Mouse (Mus musculus) embryonic facial prominence, embryonic 11.5 days (tissue): ENCODE data around the gene Zc3h15. TPM values are rescaled to one million over a fixed set of nuclear protein-coding genes. Genes with fewer than 3 reads are reported as not detected.
A peak's percentile ranks its signal among the peaks of the same experiment; 100 is the strongest.
"Not testable (repeated sequence)": the region's sequence is repeated elsewhere in the genome, so short reads cannot be mapped to it uniquely, and the experiment has no call there.

ENCODE experiments used
- ATAC-seq: fragments of 200-750 bp; cut with Nextera tagmentation; replicated peaks from 2 replicates; pipeline ENCODE4 v1.8.0; 2017; ENCODE audit warnings: low read depth; ENCODE audit not compliant: insufficient number of reproducible peaks, low FRiP score, low TSS enrichment
- DNase-seq: peaks from one replicate; pipeline ENCODE4 v3.0.0-alpha.2; 2015; ENCODE audit warnings: low spot score
- H3K27ac ChIP-seq: fragments of 300-500 bp; sonication (generic); replicated peaks from 2 replicates; pipeline ENCODE4 v1.5.1; 2014; ENCODE audit warnings: mild to moderate bottlenecking, low read depth, low read length, control low read depth
- H3K27me3 ChIP-seq: fragments of 300-500 bp; sonication (generic); 2 replicates; pipeline ENCODE4 v1.6.1; 2014; ENCODE audit warnings: mild to moderate bottlenecking, low read length, moderate library complexity, mixed read lengths; ENCODE audit not compliant: control insufficient read depth, insufficient read depth
- H3K36me3 ChIP-seq: fragments of 300-500 bp; sonication (generic); replicated peaks from 2 replicates; pipeline ENCODE4 v1.6.1; 2014; ENCODE audit warnings: low read depth, mild to moderate bottlenecking, low read length, moderate library complexity, mixed read lengths; ENCODE audit not compliant: control insufficient read depth, insufficient read depth
- H3K4me1 ChIP-seq: fragments of 300-500 bp; sonication (generic); 2 replicates; pipeline ENCODE4 v1.6.1; 2014; ENCODE audit warnings: low read length, mixed read lengths; ENCODE audit not compliant: control insufficient read depth, insufficient read depth
- H3K4me2 ChIP-seq: fragments of 300-500 bp; sonication (generic); 2 replicates; pipeline ENCODE4 v1.6.1; 2014; ENCODE audit warnings: low read depth, mild to moderate bottlenecking, control low read depth, low read length, moderate library complexity
- H3K4me3 ChIP-seq: fragments of 300-500 bp; sonication (generic); 2 replicates; pipeline ENCODE4 v1.5.1; 2014; ENCODE audit warnings: low read depth, low read length, control low read depth
- H3K9ac ChIP-seq: fragments of 300-500 bp; sonication (generic); replicated peaks from 2 replicates; pipeline ENCODE4 v1.6.1; 2014; ENCODE audit warnings: mild to moderate bottlenecking, control low read depth, low read length
- H3K9me3 ChIP-seq: fragments of 300-500 bp; sonication (generic); replicated peaks from 2 replicates; pipeline ENCODE4 v1.6.1; 2016; ENCODE audit warnings: mild to moderate bottlenecking, low read length, inconsistent platforms, mixed read lengths; ENCODE audit not compliant: control insufficient read depth
- whole genome bisulfite sequencing: fragments of 180-500 bp; shearing (Covaris S2); extraction: QIAGEN DNeasy Blood & Tissue Kit; methylation state at CpG from one replicate; pipeline ENCODE4 v1.1.7; 2014; 5-methylcytosine and 5-hydroxymethylcytosine counted together
- polyA plus RNA-seq: library from polyadenylated mRNA; unstranded; fragments of >200 nt; fragmentation: Nextera tagmentation; extraction: Ambion mirVana; gene quantifications from 2 replicates; pipeline ENCODE4 v1.2.1, GENCODE M21; 2014

The Zc3h15 gene
- polyA plus RNA-seq, 1 experiment from 2014 or later: 205 TPM

GRCm38 (mm10) chr2:83665051-83665450 lies 20.8 kb downstream of the Zc3h15 start:
- DNase-seq, H3K4me2 ChIP-seq, H3K27me3 ChIP-seq, H3K4me3 ChIP-seq, H3K4me1 ChIP-seq, H3K9me3 ChIP-seq, ATAC-seq, H3K36me3 ChIP-seq, H3K27ac ChIP-seq, H3K9ac ChIP-seq: not testable (repeated sequence)
- WGBS: 97% methylated on average over 2 of the region's 2 CpGs

- Histone ChIP-seq H3K4me3 (no peak overlapping the region), H3K9me3 (no peaks in the 10 kb centered on the region), H3K36me3 (no peaks in the 10 kb centered on the region; the same call in 1 of the 2 replicates), H3K4me2 (no peak overlapping the region), H3K27me3 (no peaks in the 10 kb centered on the region), H3K4me1 (no peaks in the 10 kb centered on the region), H3K27ac (no peak overlapping the region), H3K9ac (no peak overlapping the region)
- DNase-seq (no peak), ATAC-seq (no peak)
- 80% methylated on average over 2 of the region's 2 CpGs for WGBS
These were observed 23.2 kb downstream of the Zc3h15 start for GRCm38 (mm10) chr2:83667430-83667829.

DNA sequence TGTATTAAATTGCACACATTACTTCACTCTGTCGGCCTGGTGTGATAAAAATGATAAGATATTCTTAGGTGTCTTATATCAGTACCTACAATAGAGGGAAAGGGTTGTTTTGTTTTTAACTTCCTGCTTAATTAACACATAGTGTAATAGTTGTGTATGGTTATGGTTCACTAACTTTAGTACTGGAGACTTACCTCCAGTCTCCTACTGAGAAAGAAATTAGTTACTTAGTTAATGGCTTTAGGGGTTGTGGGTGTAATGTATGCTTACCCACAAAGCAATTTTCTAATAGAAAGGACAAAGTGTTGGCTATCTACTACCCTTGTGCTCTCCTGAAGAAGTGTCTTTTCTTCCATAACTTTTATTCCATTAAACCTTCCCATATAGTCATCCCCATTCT lies 23.8 kb downstream of the Zc3h15 start:
- no peak for ATAC-seq
- no peak overlapping the region for H3K27ac ChIP-seq
- no peak overlapping the region for H3K9ac ChIP-seq
- no peak overlapping the region for H3K4me2 ChIP-seq
- DNase-seq: no peak
- no peaks in the 10 kb centered on the region for H3K4me1 ChIP-seq
- 88% methylated on average over 1 of the region's 1 CpGs for WGBS
- no peak overlapping the region for H3K4me3 ChIP-seq
- H3K36me3 ChIP-seq: no peaks in the 10 kb centered on the region; the same call in 1 of the 2 replicates
- H3K27me3 ChIP-seq: no peaks in the 10 kb centered on the region
- H3K9me3 ChIP-seq: no peaks in the 10 kb centered on the region

GRCm38 (mm10) chr2:83669988-83670387 lies 25.8 kb downstream of the Zc3h15 start:
- H3K36me3 ChIP-seq: no peaks in the 10 kb centered on the region; the same call in 1 of the 2 replicates
- H3K9ac ChIP-seq: no peak overlapping the region
- H3K4me1 ChIP-seq: no peaks in the 10 kb centered on the region
- no peak for DNase-seq
- H3K27ac ChIP-seq: no peak overlapping the region
- H3K9me3 ChIP-seq: no peaks in the 10 kb centered on the region
- 91% methylated on average over 5 of the region's 5 CpGs for WGBS
- H3K4me2 ChIP-seq: no peak overlapping the region
- ATAC-seq: no peak
- H3K27me3 ChIP-seq: no peaks in the 10 kb centered on the region
- no peak overlapping the region for H3K4me3 ChIP-seq

DNA sequence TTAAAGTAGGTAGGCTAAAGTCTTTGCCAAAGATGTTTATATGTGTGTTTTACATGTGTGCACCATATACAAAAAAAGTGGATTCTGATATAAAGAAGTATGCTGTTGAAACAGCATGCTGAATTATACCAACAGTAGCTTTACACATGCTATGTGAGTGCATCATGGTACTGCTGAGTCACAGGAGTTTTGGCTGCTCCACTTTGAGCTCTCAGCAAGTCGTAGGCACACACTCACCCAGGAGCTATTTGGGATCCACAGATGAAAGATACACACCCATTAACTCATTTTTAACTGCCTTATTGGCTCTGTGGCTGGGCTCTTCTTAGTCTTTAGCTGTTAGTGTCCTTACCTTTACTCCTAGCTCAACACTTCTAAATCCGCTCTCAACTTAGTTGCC lies 27.6 kb downstream of the Zc3h15 start:
- Histone ChIP-seq H3K4me1 (no peaks in the 10 kb centered on the region), H3K4me3 (no peak overlapping the region), H3K9ac (no peak overlapping the region), H3K9me3 (no peaks in the 10 kb centered on the region), H3K27ac (no peak overlapping the region), H3K27me3 (no peaks in the 10 kb centered on the region), H3K4me2 (no peak overlapping the region), H3K36me3 (no peaks in the 10 kb centered on the region; the same call in 1 of the 2 replicates)
- no peak for ATAC-seq
- no peak for DNase-seq
- WGBS: 93% methylated on average over 2 of the region's 2 CpGs

- DNase-seq: no peak
- Histone ChIP-seq H3K27me3 (no peaks in the 10 kb centered on the region), H3K27ac (no peak overlapping the region), H3K4me3 (no peak overlapping the region), H3K4me1 (no peaks in the 10 kb centered on the region), H3K4me2 (no peak overlapping the region), H3K9me3 (no peaks in the 10 kb centered on the region), H3K9ac (no peak overlapping the region), H3K36me3 (no peaks in the 10 kb centered on the region; the same call in 1 of the 2 replicates)
- no peak for ATAC-seq
- 65% methylated on average over 7 of the region's 7 CpGs for WGBS
These were observed 28.8 kb downstream of the Zc3h15 start for GRCm38 (mm10) chr2:83673067-83673466.

- ATAC-seq (no peak), DNase-seq (no peak)
- Histone ChIP-seq H3K4me2 (no peak overlapping the region), H3K4me1 (no peaks in the 10 kb centered on the region), H3K27ac (no peak overlapping the region), H3K9ac (no peak overlapping the region), H3K4me3 (no peak overlapping the region), H3K36me3 (no peaks in the 10 kb centered on the region; the same call in 1 of the 2 replicates), H3K27me3 (no peaks in the 10 kb centered on the region), H3K9me3 (no peaks in the 10 kb centered on the region)
- 90% methylated on average over 2 of the region's 2 CpGs for WGBS
These were observed 29.6 kb downstream of the Zc3h15 start for GRCm38 (mm10) chr2:83673843-83674242.

DNA sequence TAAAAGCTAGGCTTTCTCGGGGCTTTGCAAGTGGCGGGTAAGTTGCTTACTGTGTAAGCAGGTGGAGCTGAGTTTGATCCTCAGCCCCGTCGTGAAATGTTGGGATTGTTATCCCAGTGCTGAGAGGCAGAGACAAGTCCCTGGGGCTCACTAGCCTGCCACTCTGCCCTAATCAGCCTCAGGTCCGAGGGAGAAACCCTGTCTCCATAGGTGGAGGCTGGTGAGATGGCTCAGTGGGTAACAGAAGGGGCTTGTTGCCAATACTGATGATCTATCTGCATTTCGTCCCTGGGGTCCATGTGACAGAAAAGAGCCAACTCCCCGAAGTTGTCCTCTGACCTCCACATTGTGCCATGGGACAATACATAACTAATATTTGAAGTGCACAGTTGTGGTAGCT lies 30.2 kb downstream of the Zc3h15 start:
- no peak overlapping the region for H3K4me3 ChIP-seq
- H3K27me3 ChIP-seq: no peaks in the 10 kb centered on the region
- H3K4me2 ChIP-seq: no peak overlapping the region
- no peaks in the 10 kb centered on the region for H3K9me3 ChIP-seq
- no peak overlapping the region for H3K27ac ChIP-seq
- H3K4me1 ChIP-seq: no peaks in the 10 kb centered on the region
- H3K9ac ChIP-seq: no peak overlapping the region
- no peaks in the 10 kb centered on the region; the same call in 1 of the 2 replicates for H3K36me3 ChIP-seq
- DNase-seq: no peak
- 73% methylated on average over 7 of the region's 7 CpGs for WGBS
- peak; percentile 66; the same call in 1 of the 2 replicates for ATAC-seq
